Mouse (Mus musculus) lung, postnatal 0 days (tissue): ENCODE data around the gene Pold3.
A peak's percentile ranks its signal among the peaks of the same experiment; 100 is the strongest.

Experiments
- CTCF ChIP-seq: IDR thresholded peaks from 2 replicates; pipeline ENCODE4 v1.5.1; 2016; ENCODE audit warnings: antibody characterized with exemption, mild to moderate bottlenecking
- EP300 ChIP-seq: IDR thresholded peaks from 2 replicates; pipeline ENCODE4 v1.6.1; 2016; ENCODE audit warnings: antibody characterized with exemption, mild to moderate bottlenecking, control low read depth

GRCm38 (mm10) chr7:100108341-100108740 lies 13.0 kb downstream of the Pold3 start:
- TF ChIP-seq CTCF, result peak; percentile 67
- no peak for TF ChIP-seq EP300
